Mouse (Mus musculus): ENCODE data around the gene Tpbpb.

- TF ChIP-seq CTCF (conservative IDR thresholded peaks at IDR 0.05; ENCODE audit: insufficient read depth, insufficient read length, low read depth, low read length) (no peak), POLR2A (IDR thresholded peaks at IDR 0.05; ENCODE audit: low read depth, low read length) (no peak)
Observed at GRCm38 (mm10) chr13:60864281-60864680, 40.4 kb downstream of the Tpbpb start, which contains the start of gene 4930486L24Rik.

Measured in kidney, adult 2 months (tissue).